Mouse (Mus musculus) liver, embryonic 14.5 days (tissue): ENCODE measurements around the gene Dynlt1c. TPM values are rescaled to one million over a fixed set of nuclear protein-coding genes. Genes with fewer than 3 reads are reported as not detected.

Source experiments
- polyA plus RNA-seq, 2 experiments: library from polyadenylated mRNA; depleted of rRNA in 1 of 2; stranded (reverse) in 1 of 2; unstranded in 1 of 2; fragments of >200 nt; fragmentation: Nextera tagmentation in 1 of 2; extraction: Ambion mirVana in 1 of 2; gene quantifications; 2 replicates each; pipeline versions ENCODE4 v1.2.1 to v1.2.3; 2012 to 2014

The Dynlt1c gene
- polyA plus RNA-seq, 2 experiments = 2.8 to 6.2 TPM

Other genes with a start within 250 kb of the Dynlt1c start
- gene Dynlt1b, start 171.6 kb upstream of the Dynlt1c start, polyA plus RNA-seq (2012; rRNA removed) = 130 and 152 TPM in 2 replicates
- gene Dynlt1b, start 171.6 kb upstream of the Dynlt1c start, polyA plus RNA-seq (2014; fragmentation: Nextera tagmentation; extraction: Ambion mirVana) = 248 and 254 TPM in 2 replicates
- 61.5 and 69.6 TPM in 2 replicates for gene Dynlt1f, start 54.2 kb downstream of the Dynlt1c start, polyA plus RNA-seq (2012; rRNA removed)
- gene Dynlt1f, start 54.2 kb downstream of the Dynlt1c start, polyA plus RNA-seq (2014; fragmentation: Nextera tagmentation; extraction: Ambion mirVana) = 106 and 109 TPM in 2 replicates
- gene Sytl3, start 57.4 kb downstream of the Dynlt1c start, polyA plus RNA-seq (2012; rRNA removed) = 0.06 TPM in 1 of 2 replicates, not detected in the other
- gene Sytl3, start 57.4 kb downstream of the Dynlt1c start, polyA plus RNA-seq (2014; fragmentation: Nextera tagmentation; extraction: Ambion mirVana) = 0.15 TPM in 1 of 2 replicates, not detected in the other
- 17.6 and 31.2 TPM in 2 replicates for gene Ezr, start 181.1 kb downstream of the Dynlt1c start, polyA plus RNA-seq (2012; rRNA removed)
- gene Ezr, start 181.1 kb downstream of the Dynlt1c start, polyA plus RNA-seq (2014; fragmentation: Nextera tagmentation; extraction: Ambion mirVana) = 41.7 and 52.8 TPM in 2 replicates